Mouse (Mus musculus) thymus, postnatal 10 days (tissue): Measurements from ENCODE around the gene Mt2.

Experiments used
- DNase-seq, 2 experiments: peaks; one replicate each; pipeline ENCODE4 v3.0.0; 2021; ENCODE audit warnings: low spot score in 2 of 2

The Mt2 gene

GRCm38 (mm10) chr8:94199202-94199869, 26.9 kb downstream of the Mt2 start:
- DNase-seq, result peak in 1 of 2 experiments; percentile 53

GRCm38 (mm10) chr8:94204043-94204442, 31.6 kb downstream of the Mt2 start:
- DNase-seq, result no peak

- peak in 1 of 2 experiments; percentile 50 for DNase-seq
These were observed 33.3 kb downstream of the Mt2 start for GRCm38 (mm10) chr8:94205736-94206135.

- no peak for DNase-seq
These were observed 33.8 kb downstream of the Mt2 start for GRCm38 (mm10) chr8:94206256-94206655.

- no peak for DNase-seq
These were observed 35.0 kb downstream of the Mt2 start for GRCm38 (mm10) chr8:94207491-94207890.

GRCm38 (mm10) chr8:94209639-94210038, 37.2 kb downstream of the Mt2 start:
- DNase-seq, result no peak

- no peak for DNase-seq
These were observed 37.8 kb downstream of the Mt2 start for GRCm38 (mm10) chr8:94210225-94210624.

- no peak for DNase-seq
These were observed 41.4 kb downstream of the Mt2 start for GRCm38 (mm10) chr8:94213819-94214218.

GRCm38 (mm10) chr8:94214252-94215173, 42.0 kb downstream of the Mt2 start, which contains the start of gene Nup93:
Nup93 (plus strand) TSS chr8:94214564.
- DNase-seq, result peak; percentile 91
